Mouse (Mus musculus) ES-Bruce4 (cell line): ENCODE data around the gene Cflar.

ENCODE experiments used
- CTCF ChIP-seq: IDR thresholded peaks from one replicate; pipeline ENCODE4 v1.8.1; 2011; ENCODE audit warnings: low read depth, low read length
- EP300 ChIP-seq: IDR thresholded peaks from 2 replicates; pipeline ENCODE4 v1.6.1; 2011; ENCODE audit warnings: low read depth, low read length; ENCODE audit not compliant: insufficient read depth
- POLR2A ChIP-seq: IDR thresholded peaks from one replicate; pipeline ENCODE4 v1.8.1; 2011; ENCODE audit warnings: low read length; ENCODE audit not compliant: insufficient read depth

DNA sequence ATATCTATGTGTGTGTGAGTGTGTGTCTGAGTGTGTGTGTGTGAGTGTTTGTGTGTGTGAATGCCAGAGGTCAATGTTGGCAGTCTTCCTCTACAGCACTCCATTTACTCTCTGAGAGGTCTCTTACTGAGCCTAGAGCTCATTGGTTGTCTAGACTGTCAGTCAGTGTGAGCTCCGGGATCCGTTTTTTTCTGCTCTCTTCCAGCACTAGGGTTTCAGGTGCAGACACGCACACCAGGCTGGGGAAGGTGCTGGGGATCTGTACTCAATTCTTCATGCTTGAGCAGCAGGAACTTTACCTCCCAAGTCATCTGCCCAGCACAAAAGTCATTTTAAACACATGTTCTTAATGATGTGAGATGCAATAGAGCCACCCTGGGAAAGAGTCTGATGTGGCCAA is 60.8 kb downstream of the Cflar start:
- TF ChIP-seq EP300 (no peak), POLR2A (no peak), CTCF (no peak)
